Mouse (Mus musculus): ENCODE data around the gene Uba52. TPM values are rescaled to one million over a fixed set of nuclear protein-coding genes. Genes with fewer than 3 reads are reported as not detected.

The Uba52 gene
- polyA plus RNA-seq (2017; shearing (Covaris generic)): 1,000 to 10,000 TPM; 2,608 to 4,221 (median 3,776) TPM

DNA sequence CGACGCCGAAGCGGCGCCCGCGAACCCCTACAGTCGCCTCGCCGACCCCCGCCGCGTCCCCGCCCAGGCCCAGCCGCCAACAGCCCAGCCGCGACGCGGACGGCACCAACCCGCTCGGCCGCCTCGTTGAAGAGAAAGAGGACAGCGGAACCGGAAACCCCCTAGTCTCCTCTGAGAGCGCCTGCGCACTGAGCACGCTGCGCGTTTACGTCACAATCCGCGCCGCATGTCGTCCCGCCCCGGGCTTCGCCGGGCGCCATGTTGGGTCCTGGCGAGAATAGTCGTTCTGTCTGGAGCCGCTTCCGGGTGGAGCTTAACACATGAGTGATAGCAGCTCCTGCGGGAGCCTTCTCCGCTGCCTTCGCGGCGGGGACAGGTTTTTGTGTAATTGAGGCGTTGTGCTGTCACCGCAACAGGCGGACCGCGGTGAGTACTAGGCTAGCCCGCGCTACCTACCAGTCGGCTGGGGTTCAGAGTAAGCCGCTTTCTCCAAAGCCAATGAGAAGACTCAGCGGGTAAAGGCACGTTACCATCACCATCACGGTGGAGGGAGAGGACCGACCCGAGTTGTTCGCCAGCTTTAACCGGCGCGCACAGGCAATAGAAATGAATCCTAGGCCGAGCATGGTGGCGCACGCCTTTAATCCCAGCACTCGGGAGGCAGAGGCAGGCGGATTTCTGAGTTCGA, at the start of gene Uba52:
Gene Uba52 (minus strand): TSS at position 574 of the 688 bp plus-strand sequence.
- peak; percentile 80 for ATAC-seq

DNA sequence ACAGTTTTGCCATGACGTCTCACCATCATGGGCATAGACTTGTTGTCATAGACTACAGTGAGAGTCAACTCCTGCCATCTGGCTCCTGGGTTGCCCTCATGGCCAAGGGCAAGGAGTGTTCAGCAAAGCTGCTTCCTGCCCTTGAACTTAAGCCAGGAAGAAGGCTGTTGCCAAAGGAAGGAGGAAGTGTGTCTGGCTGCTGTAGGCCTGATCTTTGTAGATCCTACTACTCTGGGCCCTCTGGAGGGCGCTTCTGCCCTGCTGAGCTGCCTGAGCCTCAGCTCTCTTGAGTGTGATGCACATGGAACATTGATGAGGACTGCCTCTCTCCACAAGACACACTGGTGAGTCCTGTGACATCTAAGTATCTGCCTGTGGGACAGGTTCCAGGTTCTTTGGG, 49.5 kb upstream of the Uba52 start:
- no peak for ATAC-seq

DNA sequence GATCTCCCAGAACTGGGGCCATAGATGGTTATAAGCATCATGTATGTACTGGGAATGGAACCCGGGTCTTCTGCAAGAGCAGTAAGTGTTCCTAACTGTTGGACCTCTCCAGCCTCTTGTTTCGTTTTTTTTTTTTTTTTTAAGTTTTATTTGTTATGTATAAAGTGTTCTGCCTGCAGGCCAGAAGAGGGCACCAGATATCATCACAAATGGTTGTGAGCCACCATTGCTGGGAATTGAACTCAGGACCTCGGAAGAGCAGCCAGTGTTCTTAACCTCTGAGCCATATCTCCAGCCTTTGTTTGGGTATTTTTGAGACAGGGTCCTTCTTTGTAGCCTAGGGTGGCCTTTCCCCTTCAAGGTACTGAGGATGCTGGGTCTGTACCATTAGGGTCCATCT, 48.4 kb upstream of the Uba52 start:
- no peak for ATAC-seq

DNA sequence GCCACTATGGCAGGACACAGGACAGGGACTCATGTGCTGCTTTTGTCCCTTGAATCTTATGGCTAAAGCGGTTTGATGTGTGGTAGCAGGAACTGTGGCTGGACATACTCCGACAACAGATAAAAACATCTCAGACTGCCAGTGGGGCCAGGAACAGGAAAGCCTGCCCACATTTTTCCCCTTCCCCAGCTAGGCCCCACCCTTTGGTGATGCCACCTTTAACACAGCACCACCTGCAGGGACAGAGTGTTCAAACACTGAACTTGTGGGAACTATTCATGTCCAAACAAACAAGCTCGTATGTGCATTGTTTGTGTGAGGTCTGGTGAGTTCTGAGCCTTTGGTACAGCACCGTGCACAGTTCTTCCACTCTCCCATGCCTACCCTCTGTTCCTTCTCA, 47.7 kb upstream of the Uba52 start:
- peak; percentile 56 for ATAC-seq

DNA sequence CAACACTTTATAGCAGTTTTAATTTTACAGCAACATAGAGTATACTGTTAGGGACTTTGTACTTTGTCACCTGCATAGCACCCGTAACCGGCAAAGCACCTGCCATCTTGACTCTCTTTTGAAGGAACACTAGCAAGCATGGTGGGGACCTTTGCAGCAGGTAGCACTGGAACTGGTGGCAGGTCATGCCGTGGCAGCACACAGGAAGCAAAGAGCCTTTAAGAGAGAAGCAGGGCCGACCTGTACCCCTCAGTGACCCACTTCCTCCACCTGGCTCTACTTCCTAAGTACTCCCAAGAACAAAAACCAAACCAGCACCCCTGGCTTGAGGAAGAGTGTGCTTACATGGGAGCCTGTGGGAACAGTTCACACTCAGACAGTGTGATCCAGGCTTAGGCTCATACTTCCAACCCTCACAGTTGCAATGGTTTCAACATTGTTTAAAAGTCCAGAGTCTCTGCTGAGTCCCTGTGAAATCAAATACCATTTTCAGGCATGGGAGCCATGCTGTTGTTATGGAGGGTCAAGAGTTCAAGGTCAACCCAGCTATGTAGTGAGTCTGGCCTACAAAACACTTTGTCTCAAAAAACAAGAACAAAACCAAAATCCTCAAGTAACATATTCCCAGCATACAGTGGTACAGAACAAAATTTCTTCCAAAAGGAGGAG, 44.6 kb upstream of the Uba52 start:
- ATAC-seq: no peak

DNA sequence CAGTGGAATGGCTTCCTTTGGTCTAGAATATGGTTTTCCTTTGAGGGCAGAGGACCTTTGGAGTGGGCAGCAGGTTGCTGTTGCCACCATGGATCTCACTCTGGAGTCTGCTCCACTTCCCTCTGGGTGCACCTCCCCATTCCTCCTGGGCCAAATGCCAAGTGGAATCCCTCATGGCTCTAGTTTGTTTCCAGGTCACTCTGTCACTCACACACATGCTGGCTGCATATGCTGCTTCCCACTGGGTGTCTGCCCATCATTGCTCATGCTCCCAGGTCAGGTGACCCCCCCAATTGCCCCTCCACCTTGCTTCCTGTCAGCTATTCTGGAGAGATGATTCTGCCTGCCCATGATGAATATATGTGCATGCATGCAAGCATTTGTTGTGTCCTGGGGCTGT, 43.1 kb upstream of the Uba52 start:
- no peak for ATAC-seq

DNA sequence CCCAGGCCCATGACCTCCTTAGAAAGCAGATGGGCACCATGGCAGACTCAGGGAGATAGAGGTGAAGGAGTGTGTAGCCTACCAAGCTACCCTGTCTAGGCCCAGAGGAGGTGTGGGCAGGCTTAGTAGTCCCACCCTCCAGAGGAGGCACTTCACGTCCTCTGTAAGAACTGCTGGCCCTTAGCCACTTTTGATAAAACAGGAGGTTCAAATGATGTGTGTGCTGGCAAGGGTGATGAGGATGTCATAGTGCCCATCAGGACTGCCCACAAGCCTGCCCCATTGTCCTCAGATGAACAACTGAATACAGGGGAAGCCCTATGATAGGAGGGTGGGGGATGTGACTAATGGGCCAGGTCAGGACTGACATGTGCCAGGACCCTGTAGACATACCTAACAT, 42.2 kb upstream of the Uba52 start:
- ATAC-seq: no peak

DNA sequence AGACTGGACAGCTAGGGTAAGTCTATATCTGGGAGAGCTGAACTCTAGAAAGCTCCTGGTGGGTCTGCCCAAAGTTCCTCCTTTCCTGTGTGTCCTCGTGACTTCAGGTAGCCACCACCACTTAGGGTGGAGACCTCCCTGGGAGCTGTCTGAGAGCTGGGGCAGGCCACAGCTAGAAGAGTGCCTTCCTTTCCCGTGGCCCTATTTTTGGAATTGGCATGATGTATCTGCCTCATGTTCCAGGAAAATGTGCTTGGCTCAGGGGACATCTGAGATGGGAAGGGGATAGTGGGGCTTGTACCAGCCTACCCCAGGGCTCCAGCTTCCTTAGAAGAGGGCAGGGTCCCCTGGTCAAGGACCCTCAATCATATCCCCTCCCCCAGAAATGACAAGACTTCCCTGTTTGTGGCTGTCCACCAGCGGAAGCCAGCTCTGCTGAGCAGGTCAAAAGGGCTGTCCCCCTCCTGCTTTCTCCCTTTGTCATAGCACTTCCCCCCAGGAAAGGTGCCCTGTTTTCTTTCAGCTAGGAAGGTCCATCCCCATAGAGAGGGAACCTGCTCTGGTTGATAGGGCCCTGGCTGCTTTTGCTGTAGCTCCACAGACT, 41.1 kb upstream of the Uba52 start:
- ATAC-seq: no peak

DNA sequence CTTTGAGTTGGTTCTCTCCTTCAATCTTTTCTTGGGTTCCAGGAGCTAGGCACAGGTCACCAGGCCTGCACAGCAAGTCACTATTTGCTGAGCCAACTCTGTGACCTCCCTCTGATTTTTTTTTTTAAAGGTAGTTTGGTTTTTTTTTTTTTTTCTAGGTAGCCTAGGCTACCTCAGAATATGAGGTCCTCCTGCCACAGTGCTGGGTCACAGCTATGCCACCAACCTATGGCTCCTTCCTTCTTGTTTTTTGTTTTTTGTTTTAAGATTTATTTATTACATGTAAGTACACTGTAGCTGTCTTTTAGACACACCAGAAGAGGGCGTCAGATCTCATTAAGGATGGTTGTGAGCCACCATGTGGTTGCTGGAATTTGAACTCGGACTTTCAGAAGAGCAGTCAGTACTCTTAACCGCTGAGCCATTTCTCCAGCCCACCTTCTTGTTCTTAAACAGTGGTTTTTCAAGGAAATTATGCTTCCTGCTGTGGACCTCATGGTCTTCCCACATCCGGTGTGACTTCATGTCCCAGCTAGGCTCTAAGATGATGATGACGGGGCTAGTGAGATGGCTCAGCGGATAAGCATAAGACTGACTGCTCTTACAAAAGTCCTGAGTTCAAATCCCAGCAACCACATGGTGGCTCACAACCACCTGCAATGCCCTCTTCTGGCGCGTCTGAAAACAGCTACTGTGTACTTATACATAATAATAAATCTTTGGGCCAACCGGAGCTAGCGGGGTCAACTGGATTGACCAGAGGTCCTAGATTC, 39.0 kb upstream of the Uba52 start:
- peak; percentile 82 for ATAC-seq

DNA sequence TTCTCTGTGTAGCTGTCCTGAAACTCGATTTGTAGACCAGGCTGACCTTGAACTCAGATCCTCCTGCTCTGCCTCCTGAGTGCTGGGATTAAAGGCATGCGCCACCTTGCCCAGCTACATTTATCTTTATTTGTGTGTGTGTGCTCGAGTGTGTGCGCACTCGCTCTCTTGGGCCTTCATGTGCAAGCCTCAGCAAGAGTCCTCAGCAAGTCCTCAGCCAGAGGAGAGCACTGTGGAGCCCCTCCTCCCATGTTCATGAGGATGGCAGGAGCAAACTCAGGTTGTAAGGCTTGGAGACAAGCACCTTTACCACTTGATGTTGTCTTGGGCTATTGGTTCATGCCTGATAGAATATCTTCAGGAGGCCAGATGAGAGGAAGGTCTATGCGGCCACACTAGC, 37.2 kb upstream of the Uba52 start:
- ATAC-seq: no peak

DNA sequence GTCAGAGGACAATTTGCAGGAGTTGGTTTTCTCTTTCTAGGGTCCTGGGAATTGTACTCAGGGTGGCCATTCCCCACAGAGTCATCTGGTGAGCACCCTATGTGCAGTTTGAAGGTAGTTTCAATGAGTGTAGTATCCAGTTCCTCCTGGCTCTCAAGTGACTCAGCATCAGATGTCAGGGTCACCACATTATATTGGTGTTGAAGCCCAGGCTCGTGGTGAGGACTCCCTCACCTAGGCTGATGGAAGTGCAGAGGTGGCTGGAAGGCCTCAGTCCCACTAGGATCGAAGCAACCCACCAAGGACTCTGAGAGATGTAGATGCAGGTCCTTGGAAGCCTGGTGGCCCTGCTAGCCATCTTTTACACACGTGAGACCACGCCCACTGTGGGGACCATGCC, 35.8 kb upstream of the Uba52 start:
- no peak for ATAC-seq

DNA sequence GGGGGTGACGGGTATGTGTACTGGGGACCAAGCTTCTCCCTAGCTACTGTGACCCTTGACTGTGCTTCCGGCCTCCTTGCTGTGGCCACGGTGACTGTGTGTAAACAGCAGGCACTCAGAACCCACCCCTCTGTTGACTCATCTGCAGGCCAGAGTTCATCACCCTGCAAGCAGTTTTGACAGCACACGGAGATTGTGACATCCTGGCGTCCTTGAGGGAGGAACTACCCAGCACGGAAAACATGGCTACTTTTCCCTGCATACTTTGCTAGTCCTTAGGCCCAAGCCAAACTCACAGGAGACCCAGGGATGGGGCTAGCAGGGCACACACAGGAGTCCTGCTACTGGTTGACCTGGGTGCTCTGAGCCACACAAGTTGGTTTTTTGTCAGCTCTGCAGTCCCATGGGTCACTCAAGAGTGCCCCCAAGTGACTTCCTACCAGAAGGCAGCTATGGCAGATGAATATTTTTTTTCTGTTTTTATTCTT, 33.6 kb upstream of the Uba52 start:
- ATAC-seq: no peak

DNA sequence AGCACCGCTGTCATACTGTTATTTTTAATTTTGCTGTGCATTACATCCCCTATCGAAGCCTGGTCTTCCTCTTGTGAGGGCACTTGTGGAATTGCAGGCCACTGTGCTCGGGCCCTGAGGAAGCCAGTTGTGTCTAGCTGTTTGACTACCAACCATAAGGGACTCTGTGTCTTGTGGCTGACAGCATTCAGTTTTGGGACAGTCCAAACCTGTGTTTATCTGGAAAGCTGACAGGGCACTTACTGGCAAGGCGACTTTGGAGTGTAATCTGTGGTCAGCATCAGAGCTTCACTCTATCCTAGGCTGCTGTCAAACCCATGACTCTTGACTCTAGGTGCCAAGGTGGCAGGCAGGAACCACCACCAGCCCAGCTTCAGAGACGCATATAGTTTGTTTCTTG, 30.5 kb upstream of the Uba52 start:
- ATAC-seq: no peak

DNA sequence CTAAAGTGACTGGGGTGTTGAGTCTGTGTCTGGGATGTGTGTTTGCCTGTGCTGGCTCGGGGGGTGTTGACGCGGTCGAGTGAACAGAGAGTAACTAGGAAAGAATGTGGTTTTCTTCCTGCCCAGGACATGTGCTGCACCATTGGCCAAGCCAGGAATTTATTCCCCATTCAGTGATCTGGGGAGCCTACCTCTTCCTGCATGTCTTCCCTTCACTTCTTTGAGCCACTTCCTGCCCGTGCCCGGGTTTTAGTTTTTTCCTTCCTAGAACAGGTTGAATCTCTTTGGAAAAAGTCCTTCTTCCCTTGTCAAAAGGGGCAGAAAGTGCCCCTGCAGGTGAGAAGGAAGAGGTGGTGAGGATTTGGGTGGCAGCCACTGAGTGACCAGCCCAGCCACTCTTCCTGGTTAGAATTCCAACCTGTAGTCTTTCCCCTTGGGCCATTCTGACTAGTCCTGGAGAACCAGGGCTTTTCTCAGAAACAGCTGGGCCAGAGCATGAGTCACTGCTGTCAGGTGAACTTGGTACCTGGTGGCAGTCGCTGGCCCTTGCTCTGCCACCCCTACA, 30.0 kb upstream of the Uba52 start:
- no peak for ATAC-seq

DNA sequence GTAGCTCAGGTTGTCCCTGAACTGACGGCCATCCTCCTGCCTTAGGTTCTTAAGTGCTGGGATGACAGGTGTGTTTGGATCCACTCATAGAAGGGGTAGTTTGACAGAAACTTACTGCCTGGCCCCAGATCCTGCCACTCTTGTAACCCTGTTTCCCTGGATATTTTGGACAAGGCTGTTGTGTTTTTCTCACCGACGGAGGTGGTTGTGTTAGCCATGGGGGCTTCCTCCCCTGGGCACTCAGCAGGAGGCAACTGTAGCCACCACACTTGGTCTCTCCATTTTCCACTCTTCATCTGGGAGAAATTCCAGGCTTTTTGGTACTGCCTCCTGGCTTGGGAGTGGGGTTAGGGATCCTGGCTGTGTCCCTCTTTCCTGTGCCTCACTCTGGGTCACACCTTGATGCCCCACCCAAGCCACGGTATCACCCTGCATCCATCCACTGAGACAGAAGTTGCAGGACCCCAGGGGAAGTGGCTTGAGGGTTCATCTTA, 29.5 kb upstream of the Uba52 start:
- ATAC-seq: no peak

DNA sequence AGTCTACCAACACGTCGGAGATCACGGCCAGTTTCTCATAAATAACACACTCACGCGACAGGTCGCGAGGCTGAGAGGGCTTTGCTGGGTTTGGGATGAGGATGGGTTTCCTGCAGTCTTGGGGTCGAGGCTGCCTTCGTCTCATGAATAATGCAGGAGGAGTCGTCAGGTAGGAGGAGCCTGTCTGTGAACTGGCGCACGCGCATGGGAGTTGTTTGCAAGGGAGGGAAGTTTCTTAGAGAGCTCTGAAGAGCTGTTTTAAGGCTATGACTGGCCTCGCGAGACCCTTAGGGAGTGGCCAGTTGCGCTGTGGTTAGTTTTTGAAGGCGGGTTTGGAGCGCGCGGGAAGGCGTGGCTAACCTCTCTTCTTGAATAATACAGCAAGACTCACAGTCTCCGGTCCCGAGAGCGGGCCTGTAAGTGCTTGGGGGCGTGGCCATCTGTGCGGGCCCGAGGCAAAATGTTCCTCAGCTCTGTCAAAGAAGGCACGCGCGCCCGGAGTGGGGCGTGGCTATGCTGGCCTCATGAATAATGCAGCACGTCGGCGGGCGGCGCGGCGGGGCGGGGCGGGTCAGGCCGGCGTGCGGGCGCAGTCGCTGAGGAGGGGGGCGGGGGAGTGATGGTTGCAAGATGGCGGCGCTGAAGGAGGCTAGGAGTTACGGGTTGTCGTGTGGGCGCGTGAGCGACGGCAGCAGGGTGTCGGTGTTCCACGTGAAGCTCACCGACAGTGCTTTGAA, 28.6 kb upstream of the Uba52 start, which contains the start of gene Ell:
Gene Ell (plus strand): TSS at position 381 of the 737 bp plus-strand sequence.
- ATAC-seq: peak; percentile 78

DNA sequence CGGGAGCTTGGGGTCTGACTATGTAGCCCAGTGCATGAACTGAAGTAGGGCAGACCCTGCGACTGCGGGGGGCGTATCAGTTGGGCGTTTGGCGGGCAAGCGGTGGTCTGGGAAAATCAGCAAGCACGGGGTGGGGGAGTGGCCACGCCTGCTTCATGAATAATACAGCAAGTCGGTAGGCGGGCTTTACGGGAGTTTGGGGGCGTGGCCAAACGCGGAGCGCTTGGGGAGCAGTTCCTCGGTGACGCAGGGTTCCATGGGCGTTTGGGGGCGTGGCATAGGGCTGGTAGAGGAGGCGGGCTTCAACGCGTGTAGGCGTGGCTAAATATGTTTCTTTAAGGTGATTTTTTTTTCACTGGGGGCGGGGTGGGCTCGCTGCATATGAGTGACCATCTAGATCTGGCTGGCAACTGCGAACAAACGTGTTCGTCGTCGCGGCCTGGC, 28.1 kb upstream of the Uba52 start:
- peak; percentile 73 for ATAC-seq

DNA sequence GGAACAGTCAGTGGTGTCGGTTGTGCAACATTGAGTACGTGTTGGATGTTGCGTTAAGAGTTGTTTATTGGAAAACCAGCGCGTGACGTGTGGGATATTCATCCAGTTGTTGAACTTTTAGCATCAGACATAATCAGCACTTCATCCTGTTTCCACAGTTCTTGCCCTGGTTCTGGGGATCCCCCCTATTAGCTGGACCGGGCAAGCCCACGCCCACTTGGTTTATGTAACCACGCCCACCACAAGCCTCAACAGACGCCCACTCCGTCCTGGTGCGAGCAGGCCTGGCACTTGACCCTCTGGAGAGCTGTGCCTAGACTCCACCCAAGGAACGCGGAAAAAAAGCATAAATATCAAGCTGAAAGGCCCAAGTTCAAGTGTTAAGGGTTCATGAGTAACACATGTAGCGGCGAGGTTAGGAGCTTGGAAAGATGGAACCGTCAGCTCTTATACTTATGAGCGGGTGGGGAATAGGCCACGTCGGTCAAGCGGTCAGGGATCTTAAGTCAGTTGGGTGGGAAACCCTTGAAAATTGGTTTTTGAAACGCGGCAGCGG, 27.5 kb upstream of the Uba52 start:
- no peak for ATAC-seq

DNA sequence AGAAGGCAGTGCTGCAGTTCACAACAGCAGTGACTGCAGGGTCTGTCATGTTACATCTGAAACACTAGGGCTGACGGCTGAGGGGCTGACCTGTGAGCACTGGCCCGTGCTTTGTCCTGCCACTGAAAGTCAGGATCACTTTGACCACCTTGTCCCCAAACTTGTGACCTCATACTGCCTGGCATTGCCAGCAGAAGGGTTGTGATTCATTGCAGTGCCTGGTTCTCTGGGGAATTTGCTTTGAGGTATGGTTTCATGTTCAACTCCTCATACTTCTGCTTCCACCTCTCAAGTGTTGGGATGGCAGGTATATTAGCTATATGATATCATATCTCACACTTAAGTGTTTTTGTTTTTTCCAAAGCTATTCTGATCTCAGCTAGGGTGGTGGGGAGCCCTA, 25.1 kb upstream of the Uba52 start:
- no peak for ATAC-seq

DNA sequence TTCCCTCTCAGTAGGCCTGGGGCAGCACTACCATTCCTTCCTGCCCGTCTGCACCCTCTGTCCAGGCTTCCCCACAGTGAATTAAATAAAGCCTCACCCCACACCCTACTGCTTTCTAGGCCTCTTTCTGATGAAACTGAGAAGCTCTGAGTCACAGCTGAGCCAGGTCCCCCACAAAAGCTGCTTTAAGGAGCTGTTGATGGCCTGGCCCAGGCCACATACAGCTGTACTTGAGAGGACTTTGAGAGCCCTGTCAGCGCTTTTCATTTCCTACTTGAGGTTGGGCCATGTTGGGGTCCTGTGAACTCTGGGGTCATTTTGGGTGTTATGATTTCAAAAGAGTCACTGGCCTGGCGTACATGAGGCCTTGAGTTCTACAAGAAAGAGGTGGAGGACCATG, 24.6 kb upstream of the Uba52 start:
- ATAC-seq: no peak

DNA sequence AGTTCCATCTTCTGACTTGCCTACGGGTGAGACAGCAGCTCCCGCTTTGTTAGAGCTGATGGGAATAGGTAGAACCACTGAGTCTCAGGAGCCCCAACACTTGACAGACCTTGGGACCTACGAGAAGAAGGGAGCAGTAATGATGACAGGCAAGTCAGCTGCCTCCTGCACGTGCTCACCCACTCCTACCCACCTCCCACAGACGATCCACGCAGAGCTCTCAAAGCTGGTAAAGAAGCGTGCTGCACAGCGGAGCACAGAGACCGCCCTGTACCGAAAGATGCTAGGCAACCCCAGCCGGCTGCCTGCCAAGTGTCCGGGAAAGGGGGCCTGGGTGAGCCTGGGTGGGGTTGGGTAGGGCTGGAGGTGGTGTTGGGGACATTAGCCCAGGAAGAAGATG, 23.7 kb upstream of the Uba52 start:
- no peak for ATAC-seq

All from inflammation-experienced regulatory T-cells, adult 6 months (primary cell).